Comparison of ENCODE assay signal across 18 mouse cellular contexts in the genomic region with DNA sequence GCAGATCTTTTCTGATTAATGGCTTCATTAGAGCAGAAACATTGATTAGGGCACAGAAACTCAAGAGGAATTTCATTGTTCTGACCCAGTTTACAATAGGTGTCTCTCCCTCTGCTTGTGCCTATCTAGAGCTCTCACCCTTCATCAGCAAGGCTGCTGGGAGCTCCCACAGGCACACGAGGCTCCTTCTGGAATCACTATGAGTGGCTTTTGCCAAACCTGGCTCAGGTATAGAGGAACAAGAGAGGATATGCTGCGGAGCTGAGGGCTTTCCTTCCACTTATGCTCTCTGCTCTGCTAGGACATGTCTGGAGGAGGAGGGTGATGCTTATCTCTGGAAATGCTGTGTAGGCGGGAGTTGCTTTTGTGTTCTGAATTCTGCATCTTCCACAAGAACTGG.
"Had no signal": no experiment of that assay in that cellular context is flagged by ENCODE, and none has a peak within 500 bp of the region (broad histone marks: within the 10 kb centered on the region; RNA-seq: fewer than 3 reads in every experiment).

No protein-coding gene starts in this region.

- ATAC-seq: midbrain, embryonic 16.5 days had no signal

- H3K4me1 ChIP-seq: midbrain, embryonic 10.5 days; midbrain, embryonic 12.5 days; neural tube, embryonic 13.5 days; neural tube, embryonic 15.5 days had no signal

- H3K27me3 ChIP-seq: midbrain, embryonic 12.5 days; neural tube, embryonic 13.5 days; neural tube, embryonic 15.5 days had no signal

- H3K27ac ChIP-seq: midbrain, embryonic 10.5 days; midbrain, embryonic 12.5 days; neural tube, embryonic 13.5 days; neural tube, embryonic 15.5 days had no signal

- H3K36me3 ChIP-seq: midbrain, embryonic 10.5 days; midbrain, embryonic 12.5 days; neural tube, embryonic 13.5 days; neural tube, embryonic 15.5 days had no signal

- H3K9me3 ChIP-seq: midbrain, embryonic 10.5 days; midbrain, embryonic 12.5 days; neural tube, embryonic 13.5 days; neural tube, embryonic 15.5 days had no signal

- H3K4me3 ChIP-seq: midbrain, embryonic 10.5 days; midbrain, embryonic 12.5 days; myocyte; neural tube, embryonic 13.5 days; neural tube, embryonic 15.5 days had no signal

- DNase-seq: lung, adult 18-20 months; lung, embryonic 14.5 days; lung, postnatal 10 days; lung, postnatal 4 days; midbrain, embryonic 14.5 days; right cerebral cortex, adult 18-20 months; right cerebral cortex, postnatal 25 days; right cerebral cortex, postnatal 4 days; spleen, adult 18-20 months; thymus, adult 18-20 months; thymus, postnatal 14 days; thymus, postnatal 36 days had no signal
